Mouse (Mus musculus) small intestine, adult 2 months (tissue): ENCODE results near the gene Cav2.

Experiments
- CTCF ChIP-seq: fragments of 200-500 bp; IDR thresholded peaks from 2 replicates; pipeline ENCODE4 v1.5.1; 2012; ENCODE audit warnings: low read depth, mild to moderate bottlenecking, control low read depth, inconsistent platforms, low read length, moderate library complexity, mixed read lengths; ENCODE audit not compliant: insufficient replicate concordance, insufficient read length; ENCODE audit errors: extremely low read depth
- POLR2A ChIP-seq: fragments of 200-500 bp; IDR thresholded peaks from 2 replicates; pipeline ENCODE4 v1.6.1; 2012; ENCODE audit warnings: low read depth, mild to moderate bottlenecking, control low read depth, inconsistent platforms, low read length, moderate library complexity

DNA sequence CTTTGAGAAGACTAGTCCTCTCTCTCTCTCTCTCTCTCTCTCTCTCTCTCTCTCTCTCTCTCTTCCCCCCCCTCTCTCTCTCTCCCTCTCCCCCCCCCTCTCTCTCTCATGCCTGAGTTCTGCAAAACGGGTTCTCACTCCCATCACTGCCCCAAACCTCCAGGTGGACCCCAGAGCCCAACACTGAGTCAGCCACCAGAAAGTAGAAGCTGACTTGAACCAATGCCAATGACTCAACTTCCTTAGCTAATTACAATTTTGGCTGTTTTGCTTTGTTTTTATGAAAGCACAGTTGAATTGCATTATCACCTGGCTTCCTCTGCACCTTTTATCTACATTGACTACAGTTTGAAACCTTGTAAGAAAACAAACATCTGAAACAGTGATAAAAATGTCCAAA, 37.0 kb downstream of the Cav2 start:
- no peak for TF ChIP-seq CTCF
- TF ChIP-seq POLR2A = no peak
